17 mouse cellular contexts compared by ENCODE assay signal in the genomic region with DNA sequence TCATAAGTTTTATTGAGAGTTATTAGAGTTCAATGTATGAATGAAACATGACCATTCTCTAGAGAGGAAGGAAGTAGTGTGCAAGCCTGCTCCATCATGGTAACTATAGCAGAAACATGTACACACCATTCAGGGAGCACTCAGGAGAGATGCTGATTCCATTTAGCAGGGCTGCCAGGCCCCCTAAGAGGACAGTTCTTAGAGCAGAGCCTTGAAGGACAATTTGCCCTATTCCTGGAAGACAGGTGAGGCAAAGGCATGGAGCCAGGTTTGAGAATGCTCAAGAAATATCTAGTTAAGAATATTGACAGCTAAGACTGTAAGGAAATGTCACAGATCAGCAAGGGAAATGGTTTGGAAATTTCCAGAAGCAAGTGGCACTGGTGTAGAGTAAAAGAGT.
"Had no signal": no experiment of that assay in that cellular context is flagged by ENCODE, and none has a peak within 500 bp of the region (broad histone marks: within the 10 kb centered on the region; RNA-seq: fewer than 3 reads in every experiment).

No protein-coding gene starts in this region.

- H3K4me3 ChIP-seq: midbrain, embryonic 10.5 days; midbrain, embryonic 12.5 days; myocyte; neural tube, embryonic 13.5 days; neural tube, embryonic 15.5 days had no signal

- H3K27ac ChIP-seq: midbrain, embryonic 10.5 days; midbrain, embryonic 12.5 days; neural tube, embryonic 13.5 days; neural tube, embryonic 15.5 days had no signal

- DNase-seq: lung, adult 18-20 months; lung, embryonic 14.5 days; lung, postnatal 10 days; lung, postnatal 4 days; midbrain, embryonic 14.5 days; right cerebral cortex, adult 18-20 months; right cerebral cortex, postnatal 25 days; right cerebral cortex, postnatal 4 days; spleen, adult 18-20 months; thymus, adult 18-20 months; thymus, postnatal 14 days; thymus, postnatal 36 days had no signal
